Mouse (Mus musculus) monocyte, adult 2 months (primary cell): ENCODE data around the gene Mapkap1.

Source experiments
- DNase-seq, 2 experiments: peaks; one replicate each; pipeline ENCODE4 v3.0.0; 2022; ENCODE audit warnings: low spot score in 2 of 2, low read depth in 1 of 2

Mapkap1 gene

GRCm38 (mm10) chr2:34528491-34528890, 121.9 kb downstream of the Mapkap1 start:
- no peak for DNase-seq

GRCm38 (mm10) chr2:34530042-34530441, 123.5 kb downstream of the Mapkap1 start:
- no peak for DNase-seq

GRCm38 (mm10) chr2:34531801-34532298, 125.3 kb downstream of the Mapkap1 start:
- no peak for DNase-seq

- DNase-seq, result no peak
Measured at GRCm38 (mm10) chr2:34532394-34532793, 125.8 kb downstream of the Mapkap1 start.

- no peak for DNase-seq
Measured at GRCm38 (mm10) chr2:34533281-34533680, 126.7 kb downstream of the Mapkap1 start.

GRCm38 (mm10) chr2:34534996-34535395, 128.4 kb downstream of the Mapkap1 start:
- no peak for DNase-seq

GRCm38 (mm10) chr2:34537356-34537755, 130.8 kb downstream of the Mapkap1 start:
- DNase-seq, result no peak

GRCm38 (mm10) chr2:34543581-34543980, 137.0 kb downstream of the Mapkap1 start:
- no peak for DNase-seq

- no peak for DNase-seq
Measured at GRCm38 (mm10) chr2:34544021-34544420, 137.4 kb downstream of the Mapkap1 start.

- no peak for DNase-seq
Measured at GRCm38 (mm10) chr2:34544646-34545395, 138.2 kb downstream of the Mapkap1 start.

GRCm38 (mm10) chr2:34546176-34546677, 139.7 kb downstream of the Mapkap1 start:
- DNase-seq, result no peak

GRCm38 (mm10) chr2:34547516-34547915, 140.9 kb downstream of the Mapkap1 start:
- DNase-seq, result no peak

GRCm38 (mm10) chr2:34548961-34549360, 142.4 kb downstream of the Mapkap1 start:
- DNase-seq, result no peak

GRCm38 (mm10) chr2:34549469-34549868, 142.9 kb downstream of the Mapkap1 start:
- DNase-seq, result no peak

GRCm38 (mm10) chr2:34552772-34553171, 146.2 kb downstream of the Mapkap1 start:
- DNase-seq, result no peak

GRCm38 (mm10) chr2:34553580-34554231, 147.1 kb downstream of the Mapkap1 start:
- no peak for DNase-seq

- DNase-seq, result no peak
Measured at GRCm38 (mm10) chr2:34560146-34560545, 153.6 kb downstream of the Mapkap1 start.

- DNase-seq, result no peak
Measured at GRCm38 (mm10) chr2:34563089-34563694, 156.6 kb downstream of the Mapkap1 start.

GRCm38 (mm10) chr2:34563865-34564264, 157.3 kb downstream of the Mapkap1 start:
- no peak for DNase-seq

- no peak for DNase-seq
Measured at GRCm38 (mm10) chr2:34566146-34566545, 159.6 kb downstream of the Mapkap1 start.

- DNase-seq, result no peak
Measured at GRCm38 (mm10) chr2:34566601-34567000, 160.0 kb downstream of the Mapkap1 start.

GRCm38 (mm10) chr2:34569131-34569530, 162.6 kb downstream of the Mapkap1 start:
- DNase-seq, result no peak
